Mouse (Mus musculus) bone marrow macrophage, adult 2 months (primary cell): Measurements from ENCODE around the gene Amer2. TPM values are rescaled to one million over a fixed set of nuclear protein-coding genes. Genes with fewer than 3 reads are reported as not detected.

Source experiments
- H3K27ac ChIP-seq: 2 replicates; pipeline ENCODE4 v1.5.1; 2012; ENCODE audit warnings: low read depth, low read length; ENCODE audit not compliant: insufficient read depth
- H3K4me1 ChIP-seq: 2 replicates; pipeline ENCODE4 v1.6.1; 2012; ENCODE audit warnings: low read length; ENCODE audit not compliant: control insufficient read depth, insufficient read depth
- H3K4me3 ChIP-seq: 2 replicates; pipeline ENCODE4 v1.5.1; 2012; ENCODE audit warnings: mild to moderate bottlenecking, low read length, moderate library complexity; ENCODE audit not compliant: insufficient read depth
- CTCF ChIP-seq: IDR thresholded peaks from 2 replicates; pipeline ENCODE4 v1.5.1; 2012; ENCODE audit warnings: low read depth, mild to moderate bottlenecking, low read length, moderate library complexity
- POLR2A ChIP-seq: IDR thresholded peaks from 2 replicates; pipeline ENCODE4 v1.6.1; 2012; ENCODE audit warnings: mild to moderate bottlenecking, low read depth, low read length, borderline replicate concordance
- polyA plus RNA-seq: library from polyadenylated mRNA; stranded (reverse); fragments of >200 nt; gene quantifications from 2 replicates; pipeline ENCODE4 v1.2.4, GENCODE M21; 2012; ENCODE audit not compliant: missing spikeins, insufficient read depth, insufficient read length

Amer2 gene
- polyA plus RNA-seq, 1 experiment, result 0.15 TPM

DNA sequence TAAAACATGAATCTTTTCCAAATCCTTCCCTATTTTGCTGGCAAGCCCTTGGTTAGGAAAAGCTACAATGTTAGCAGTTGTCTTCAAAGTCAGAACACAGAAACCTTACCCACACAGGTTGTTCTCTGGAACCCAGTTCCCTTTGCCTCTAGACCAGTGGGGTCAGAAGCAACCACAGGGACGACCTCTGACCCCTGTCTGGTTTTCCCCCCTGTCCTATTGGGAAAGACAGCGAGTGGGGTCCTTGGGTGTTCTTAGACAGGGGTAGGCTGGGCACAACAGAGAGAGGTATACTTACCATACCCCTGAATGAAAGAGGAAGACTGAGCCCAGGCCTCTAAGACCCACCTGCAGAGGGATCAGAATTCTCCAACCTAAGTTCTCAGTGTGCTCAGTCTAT is 4.0 kb downstream of the Amer2 start:
- TF ChIP-seq CTCF (no peak), POLR2A (no peak)
- no peak overlapping the region for H3K4me3 ChIP-seq
- no peak overlapping the region for H3K27ac ChIP-seq
- H3K4me1 ChIP-seq, result no peaks in the 10 kb centered on the region

DNA sequence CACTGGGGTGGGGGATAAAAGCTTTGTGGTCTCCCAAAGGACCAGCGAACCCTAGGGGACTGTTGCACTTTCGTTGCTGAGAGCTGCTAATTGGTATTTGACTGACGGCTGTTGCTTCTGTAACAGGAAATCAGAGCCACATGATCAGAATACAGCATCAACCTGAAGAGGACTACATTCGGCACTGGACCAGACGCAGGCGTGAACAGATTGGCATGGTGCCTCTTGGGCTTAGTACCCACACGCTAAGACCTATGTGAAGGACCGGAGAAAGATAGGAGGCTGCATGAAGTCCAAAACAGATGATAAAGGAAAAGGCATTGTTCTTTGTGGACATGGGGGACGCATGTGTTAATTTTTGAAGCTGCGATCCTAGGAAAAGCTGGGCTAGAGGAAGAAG is 4.5 kb downstream of the Amer2 start:
- no peak for TF ChIP-seq CTCF
- TF ChIP-seq POLR2A, result no peak
- H3K4me1 ChIP-seq, result no peaks in the 10 kb centered on the region
- no peak overlapping the region; the same call in 1 of the 2 replicates for H3K4me3 ChIP-seq

DNA sequence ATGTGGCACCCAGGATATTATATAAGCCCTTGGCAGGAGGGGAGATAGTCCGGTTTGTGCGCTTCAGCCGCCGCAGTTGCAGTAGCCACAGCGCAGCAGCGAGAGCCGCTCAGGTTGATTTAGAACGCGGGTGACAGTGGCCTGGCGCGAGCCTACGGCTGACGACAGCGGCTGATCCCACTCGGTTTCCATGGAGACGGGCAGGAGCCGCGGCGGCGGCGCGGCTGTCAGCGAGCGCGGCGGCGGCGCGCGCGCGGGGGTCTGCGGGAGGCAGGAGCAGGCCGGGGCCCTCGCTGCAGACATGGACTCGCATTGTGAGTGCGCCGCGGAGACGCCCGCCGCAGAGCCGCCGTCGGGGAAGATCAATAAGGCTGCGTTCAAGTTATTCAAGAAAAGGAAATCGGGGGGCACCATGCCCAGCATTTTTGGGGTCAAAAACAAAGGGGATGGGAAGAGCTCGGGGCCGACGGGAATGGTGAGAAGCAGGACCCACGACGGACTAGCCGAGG is 5.1 kb downstream of the Amer2 start:
- no peaks in the 10 kb centered on the region for H3K4me1 ChIP-seq
- H3K4me3 ChIP-seq, result peak overlapping the region; percentile 54
- H3K27ac ChIP-seq, result no peak overlapping the region
- TF ChIP-seq POLR2A, result no peak
- TF ChIP-seq CTCF, result no peak

More for the DNA sequence above, 4.5 kb downstream of the Amer2 start:
- no peak overlapping the region for H3K27ac ChIP-seq

DNA sequence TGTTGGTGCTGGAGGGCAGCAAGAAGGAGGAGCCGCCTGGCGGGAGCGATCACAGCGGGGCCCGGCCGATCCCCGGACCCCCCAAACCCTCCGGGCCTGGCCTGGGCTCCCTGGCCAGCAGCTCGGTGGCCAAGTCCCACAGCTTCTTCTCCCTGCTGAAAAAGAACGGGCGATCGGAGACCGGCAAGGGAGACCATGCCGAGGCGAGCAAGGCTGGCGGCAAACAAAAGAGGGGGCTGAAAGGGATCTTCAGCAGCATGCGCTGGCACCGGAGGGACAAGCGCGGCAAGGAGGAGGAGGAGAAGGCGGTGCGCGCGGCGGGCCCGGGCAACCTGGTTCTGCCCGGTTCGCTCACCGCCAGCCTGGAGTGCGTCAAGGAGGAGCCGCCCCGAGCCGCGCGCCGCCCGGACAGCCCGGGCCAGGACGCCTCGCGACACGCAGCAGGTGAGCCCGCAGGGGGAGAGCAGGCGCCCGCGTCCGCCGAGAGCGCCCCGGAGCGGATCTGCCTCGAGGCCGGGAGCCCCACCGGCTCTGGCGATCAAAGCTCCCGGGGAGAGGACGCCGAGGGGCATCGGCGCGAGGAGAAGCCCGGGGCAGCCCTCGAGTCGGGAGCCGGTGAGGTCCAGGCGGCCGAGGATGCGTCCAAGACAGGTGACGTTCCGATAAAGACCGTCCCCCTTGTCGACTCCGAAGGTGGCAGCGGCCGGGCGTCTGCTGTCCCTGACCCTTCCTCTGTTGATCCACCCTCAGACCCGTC is 5.7 kb downstream of the Amer2 start:
- no peak for TF ChIP-seq POLR2A
- TF ChIP-seq CTCF, result no peak
- peak overlapping the region; percentile 54 for H3K4me3 ChIP-seq
- H3K4me1 ChIP-seq, result no peaks in the 10 kb centered on the region
- H3K27ac ChIP-seq, result no peak overlapping the region

DNA sequence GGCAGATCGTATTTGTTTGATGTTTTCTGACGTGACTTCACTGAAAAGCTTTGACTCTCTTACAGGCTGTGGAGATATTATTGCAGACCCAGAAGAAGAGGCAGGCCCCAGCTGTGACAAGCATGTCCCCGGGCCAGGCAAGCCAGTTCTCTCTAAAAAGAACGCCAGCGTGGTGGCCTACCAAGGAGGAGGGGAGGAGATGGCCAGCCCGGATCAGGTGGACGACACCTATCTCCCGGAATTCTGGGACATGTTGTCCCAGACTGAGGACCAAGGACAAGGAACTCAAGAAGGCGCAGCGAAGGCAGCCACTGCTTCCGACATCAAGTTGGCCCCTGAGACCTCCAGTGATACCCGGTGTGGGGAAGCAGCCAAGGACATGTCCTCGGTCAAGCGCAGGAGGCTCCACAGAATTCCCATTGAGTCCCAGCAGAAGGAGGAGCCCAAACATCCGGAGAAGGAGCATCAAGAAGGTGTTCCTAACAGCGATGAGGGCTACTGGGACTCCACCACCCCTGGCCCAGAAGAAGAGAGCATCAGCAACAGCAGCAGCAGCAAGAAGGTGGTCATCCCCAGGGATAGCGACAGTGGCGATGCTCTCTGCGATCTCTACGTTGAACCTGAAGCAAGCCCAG is 6.4 kb downstream of the Amer2 start:
- H3K4me3 ChIP-seq, result peak overlapping the region; percentile 54; the same call in 1 of the 2 replicates
- TF ChIP-seq CTCF (no peak), POLR2A (no peak)
- H3K4me1 ChIP-seq, result no peaks in the 10 kb centered on the region
- H3K27ac ChIP-seq, result no peak overlapping the region

DNA sequence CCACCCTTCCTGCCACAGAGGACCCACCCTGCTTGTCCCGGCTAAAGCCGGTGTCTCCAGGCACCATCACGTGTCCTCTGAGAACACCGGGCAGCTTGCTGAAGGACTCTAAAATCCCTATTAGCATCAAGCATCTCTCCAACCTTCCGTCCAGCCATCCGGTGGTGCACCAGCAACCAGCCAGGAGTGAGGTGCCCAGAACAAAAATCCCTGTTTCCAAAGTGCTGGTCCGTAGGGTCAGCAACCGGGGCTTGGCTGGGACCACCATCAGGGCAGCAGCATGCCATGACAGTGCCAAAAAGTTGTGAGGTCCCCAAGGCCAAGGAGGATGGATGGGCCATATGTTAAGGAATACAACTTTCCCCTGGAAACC is 6.9 kb downstream of the Amer2 start:
- H3K27ac ChIP-seq, result no peak overlapping the region
- H3K4me1 ChIP-seq, result no peaks in the 10 kb centered on the region
- TF ChIP-seq POLR2A (no peak), CTCF (no peak)
- no peak overlapping the region for H3K4me3 ChIP-seq

DNA sequence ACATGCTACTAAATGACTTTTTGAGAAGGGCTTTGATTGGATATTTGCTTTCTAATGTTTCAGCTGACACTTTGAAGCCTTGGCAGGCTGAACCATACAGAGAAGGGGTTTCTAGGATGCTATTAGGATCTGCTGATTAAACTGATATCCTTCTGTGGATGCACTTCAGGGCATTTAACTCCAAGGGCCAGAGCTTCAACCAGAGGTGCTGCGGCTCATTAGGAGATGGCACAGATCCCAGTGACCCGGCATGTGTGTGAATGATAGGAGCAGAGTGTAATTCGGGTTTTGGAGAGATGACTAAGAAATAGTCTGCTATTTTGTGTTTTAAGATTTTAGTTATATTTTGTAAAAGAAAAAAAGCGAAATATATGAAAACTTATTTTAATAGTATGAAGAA is 8.6 kb downstream of the Amer2 start:
- Histone ChIP-seq H3K4me3 (no peak overlapping the region), H3K27ac (no peak overlapping the region), H3K4me1 (no peaks in the 10 kb centered on the region)
- no peak for TF ChIP-seq POLR2A

DNA sequence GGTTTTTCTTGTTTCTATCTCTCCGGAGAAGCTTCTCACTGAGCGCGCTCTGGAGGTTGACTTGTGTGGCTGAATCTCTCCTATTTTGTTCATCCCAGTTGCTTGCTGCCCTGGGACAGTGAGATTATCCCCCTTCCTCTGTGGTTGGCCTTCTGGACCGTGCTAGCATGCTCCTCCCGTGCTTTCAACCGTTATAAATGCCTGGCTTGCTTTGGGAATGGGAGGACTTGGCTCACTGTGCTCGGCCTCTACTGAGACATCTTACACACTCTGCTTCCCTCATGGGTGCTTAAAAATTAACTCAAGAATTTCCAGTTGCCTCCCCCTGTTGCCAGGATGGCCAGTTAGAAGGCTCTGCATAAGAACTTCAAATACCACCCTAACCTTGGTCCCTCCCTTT is 10.8 kb downstream of the Amer2 start:
- TF ChIP-seq CTCF (no peak), POLR2A (no peak)

DNA sequence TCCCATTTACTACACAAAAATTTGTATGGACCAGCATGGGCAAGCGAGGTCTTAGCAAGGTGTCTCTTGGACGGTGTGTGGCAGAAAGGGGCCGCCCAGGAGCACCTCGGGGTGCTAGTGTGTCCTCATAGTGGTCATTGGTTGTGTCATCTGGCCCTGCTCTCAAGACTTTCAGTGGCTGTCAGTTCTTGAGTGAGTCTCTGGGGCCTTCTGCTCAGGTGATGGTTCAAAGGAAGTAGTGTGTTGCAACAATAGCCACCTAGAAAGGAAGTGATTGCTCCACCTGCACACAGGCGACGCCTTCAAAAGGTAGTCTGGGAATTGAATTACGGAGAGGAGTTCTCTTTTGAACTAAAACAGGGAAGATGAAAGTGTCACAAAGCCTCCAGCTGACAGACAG is 11.2 kb downstream of the Amer2 start:
- no peak for TF ChIP-seq CTCF
- no peak for TF ChIP-seq POLR2A
- Histone ChIP-seq H3K4me3 (no peak overlapping the region), H3K4me1 (no peaks in the 10 kb centered on the region), H3K27ac (no peak overlapping the region)

More for the DNA sequence above, 10.8 kb downstream of the Amer2 start:
- H3K27ac ChIP-seq, result no peak overlapping the region
- H3K4me3 ChIP-seq, result no peak overlapping the region
- H3K4me1 ChIP-seq, result no peaks in the 10 kb centered on the region

DNA sequence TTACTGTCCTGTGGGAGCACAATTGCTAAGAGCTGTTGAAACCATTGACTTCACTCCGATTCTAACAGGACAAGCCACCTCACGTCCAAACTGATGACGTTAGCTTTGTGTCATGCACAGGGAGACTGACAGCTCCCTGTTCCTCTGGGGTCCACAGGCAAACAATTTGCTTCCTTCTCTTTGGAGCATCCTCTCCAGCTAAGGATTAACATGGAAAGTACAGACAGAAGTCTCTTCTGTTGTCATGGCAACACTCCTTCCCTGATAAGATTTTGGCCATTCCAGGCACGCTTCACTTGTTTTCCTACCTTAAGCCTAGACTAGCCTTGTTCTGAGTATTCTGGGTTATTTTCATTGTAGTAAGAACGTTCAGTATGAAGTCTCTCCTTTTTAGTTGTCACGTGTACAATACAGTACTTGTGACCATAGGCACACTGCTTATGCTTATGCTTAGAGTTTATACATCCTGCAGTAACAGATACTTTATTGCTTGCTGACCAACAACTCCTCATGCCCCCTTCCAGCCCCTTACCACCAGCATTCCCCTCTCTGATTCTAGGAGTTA is 12.1 kb downstream of the Amer2 start:
- Histone ChIP-seq H3K27ac (no peak overlapping the region), H3K4me3 (no peak overlapping the region), H3K4me1 (no peaks in the 10 kb centered on the region)
- no peak for TF ChIP-seq POLR2A
- TF ChIP-seq CTCF, result no peak
